Mouse (Mus musculus): ENCODE data around the gene Ces5a.
A peak's percentile ranks its signal among the peaks of the same experiment; 100 is the strongest.
"Not testable (repeated sequence)": the region's sequence is repeated elsewhere in the genome, so short reads cannot be mapped to it uniquely, and the experiment has no call there.

Gene Ces5a

GRCm38 (mm10) chr8:93535730-93536129, at the start of gene Ces5a:
TSS of gene Ces5a (minus strand) at chr8:93535830.
- DNase-seq (ENCODE audit: low spot score in 2 of 2), result no peak

GRCm38 (mm10) chr8:93572841-93573240, 37.2 kb upstream of the Ces5a start:
- DNase-seq (ENCODE audit: low spot score in 2 of 2), result no peak

GRCm38 (mm10) chr8:93572095-93572501, 36.5 kb upstream of the Ces5a start:
- DNase-seq (ENCODE audit: low spot score in 2 of 2), result peak in 1 of 2 experiments; percentile 13

DNA sequence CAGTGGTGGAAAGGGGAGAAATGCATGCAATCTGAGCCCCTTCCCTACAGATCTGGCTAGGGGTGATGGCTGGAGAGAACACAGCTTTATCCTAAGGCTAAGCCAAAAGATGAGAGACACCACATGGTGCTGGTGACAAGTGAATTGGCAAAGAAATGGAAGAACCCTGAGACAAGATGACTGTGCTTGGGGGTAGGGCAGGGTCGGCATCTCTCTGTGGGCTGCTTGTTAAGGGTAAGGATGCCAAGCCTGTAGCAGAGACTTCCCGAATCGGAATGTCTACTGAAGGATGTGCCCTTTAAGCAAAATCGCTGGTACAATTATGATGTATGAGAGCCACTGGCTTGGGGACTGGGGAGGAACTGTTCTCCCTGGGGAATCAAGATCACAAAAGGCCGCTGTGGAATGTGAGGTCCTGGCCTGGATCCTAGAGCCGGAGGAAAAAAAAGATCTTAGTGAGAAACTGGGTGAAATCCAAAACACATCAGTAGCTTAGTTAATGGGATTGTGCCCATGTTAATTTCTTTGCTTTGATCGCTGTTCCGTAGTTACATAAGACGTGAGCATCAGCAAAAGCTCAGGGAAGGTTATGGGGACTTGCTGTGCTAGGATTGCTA, 35.8 kb upstream of the Ces5a start:
- peak; percentile 81 to 82 for DNase-seq (ENCODE audit: low spot score in 2 of 2)

- peak in 1 of 2 experiments; percentile 16 for DNase-seq (ENCODE audit: low spot score in 2 of 2)
Observed at GRCm38 (mm10) chr8:93570186-93570530, 34.5 kb upstream of the Ces5a start.

- DNase-seq (ENCODE audit: low spot score in 2 of 2), result peak; percentile 81 to 86
Observed at GRCm38 (mm10) chr8:93569311-93570185, 33.9 kb upstream of the Ces5a start.

DNA sequence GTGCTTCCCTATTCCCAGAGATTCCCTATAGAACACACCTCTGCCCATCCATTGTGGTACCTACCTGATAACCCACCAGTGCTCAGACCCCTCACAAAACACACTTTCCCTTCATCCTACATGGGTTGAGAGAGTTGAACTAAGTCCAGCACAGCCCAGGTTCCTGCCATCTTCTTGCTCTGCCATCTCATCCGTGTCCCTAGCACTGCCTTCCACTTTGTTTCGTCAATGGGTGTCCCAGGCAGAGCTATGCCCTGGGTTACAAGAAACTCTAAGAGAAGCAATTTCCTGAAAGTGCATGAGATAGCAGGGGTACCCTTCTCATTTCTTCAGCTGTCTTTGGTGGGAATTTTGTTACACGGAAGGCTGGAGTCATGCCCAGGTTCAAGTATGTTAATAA, 33.0 kb upstream of the Ces5a start:
- DNase-seq (ENCODE audit: low spot score in 2 of 2), result no peak

DNA sequence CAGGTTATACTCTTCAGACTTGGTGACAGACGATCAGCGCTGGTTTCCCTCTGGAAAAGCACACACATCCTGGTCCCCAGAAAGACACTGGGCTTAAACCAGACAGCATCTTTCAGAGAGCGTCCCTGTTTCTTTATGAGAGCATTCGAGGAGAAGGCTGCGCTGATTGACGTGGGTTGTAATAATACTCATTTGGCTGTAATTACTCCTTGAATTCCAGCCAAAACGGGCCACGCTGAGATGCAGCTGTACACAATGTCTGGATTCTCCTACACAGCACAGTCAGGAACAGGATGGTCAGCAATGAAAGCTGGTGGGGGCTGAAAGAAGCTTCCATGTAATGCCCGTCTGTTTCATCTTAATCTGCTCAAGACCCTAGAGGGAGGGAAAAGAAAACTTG, 31.5 kb upstream of the Ces5a start:
- no peak for DNase-seq (ENCODE audit: low spot score in 2 of 2)

DNA sequence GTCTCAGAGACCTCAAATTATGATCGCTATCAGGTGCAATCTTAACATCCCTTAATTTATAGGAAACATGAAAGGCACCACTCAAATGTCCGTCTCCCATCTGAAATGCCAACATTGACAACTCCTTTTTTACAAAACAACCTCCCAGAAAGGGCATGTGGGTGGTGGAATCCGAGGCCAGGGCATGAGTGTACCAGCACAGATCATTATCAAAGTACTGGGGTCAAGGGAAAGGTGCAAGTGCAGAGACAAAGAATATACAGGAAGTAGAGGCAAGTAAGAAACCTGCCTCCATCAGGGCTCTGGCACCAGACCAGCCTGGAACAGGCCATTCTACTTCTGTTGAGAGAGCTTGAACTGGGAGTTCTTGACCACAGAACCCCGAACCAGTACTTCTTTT, 29.0 kb upstream of the Ces5a start:
- no peak for DNase-seq (ENCODE audit: low spot score in 2 of 2)

DNA sequence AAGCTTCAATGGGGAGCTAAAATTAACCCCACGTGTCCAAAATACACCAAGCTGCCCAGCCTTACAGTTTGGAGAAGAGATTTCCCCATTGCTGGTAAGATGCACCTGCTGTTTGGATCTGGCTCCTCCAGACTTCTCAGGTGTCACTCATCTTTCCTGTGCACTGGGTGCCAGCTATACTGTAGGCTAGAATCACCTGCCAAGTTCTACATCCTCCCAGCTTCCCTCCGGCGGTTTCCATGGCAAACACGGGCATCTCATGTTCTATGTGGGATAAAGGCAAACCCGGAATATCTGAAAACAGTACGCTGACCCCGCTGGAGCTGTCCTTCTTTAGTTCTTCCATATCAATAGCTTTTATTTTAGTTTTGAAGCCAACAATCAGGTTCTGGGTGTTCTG, 27.9 kb upstream of the Ces5a start:
- DNase-seq (ENCODE audit: low spot score in 2 of 2), result no peak

- no peak for DNase-seq (ENCODE audit: low spot score in 2 of 2)
Observed at GRCm38 (mm10) chr8:93562557-93563210, 27.1 kb upstream of the Ces5a start.

DNA sequence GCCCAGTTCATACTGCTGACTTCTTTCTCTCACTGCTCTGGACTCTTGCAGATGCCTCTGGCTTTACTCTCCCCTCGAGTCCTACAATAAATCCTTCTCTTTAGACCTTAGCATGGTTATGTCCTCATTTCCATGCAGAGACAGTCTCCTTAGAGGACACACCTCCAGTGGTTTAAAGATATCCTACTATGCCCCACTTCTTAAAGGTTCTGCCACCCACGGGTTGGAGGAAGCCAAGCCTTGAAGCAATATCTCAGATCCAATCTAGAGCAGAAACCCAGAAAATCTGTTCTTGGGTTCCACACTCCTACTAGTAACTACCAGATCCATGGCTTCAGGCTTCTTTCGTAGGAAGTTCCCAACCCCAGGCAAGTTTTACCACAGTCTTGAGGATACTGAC, 25.6 kb upstream of the Ces5a start:
- DNase-seq (ENCODE audit: low spot score in 2 of 2), result no peak

DNA sequence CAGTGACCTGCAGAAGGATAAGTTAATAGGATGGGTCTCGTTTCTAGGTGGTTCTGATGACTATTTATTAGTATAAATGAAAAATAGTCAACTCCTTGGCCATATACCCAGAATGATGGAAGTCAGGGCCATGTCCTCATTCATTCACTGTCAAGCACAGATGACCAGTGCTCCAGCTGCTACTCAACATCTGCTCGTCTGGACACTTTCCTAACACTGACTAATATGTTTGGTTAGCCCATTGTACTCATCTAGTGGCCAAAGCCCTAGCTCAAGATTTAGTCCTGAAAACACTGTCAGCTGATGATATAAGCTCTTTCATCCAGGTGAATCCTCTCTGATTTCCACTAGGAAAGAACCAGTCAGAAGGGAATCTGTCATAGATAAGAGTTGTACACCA, 24.1 kb upstream of the Ces5a start:
- DNase-seq (ENCODE audit: low spot score in 2 of 2), result peak; percentile 29 to 41

DNA sequence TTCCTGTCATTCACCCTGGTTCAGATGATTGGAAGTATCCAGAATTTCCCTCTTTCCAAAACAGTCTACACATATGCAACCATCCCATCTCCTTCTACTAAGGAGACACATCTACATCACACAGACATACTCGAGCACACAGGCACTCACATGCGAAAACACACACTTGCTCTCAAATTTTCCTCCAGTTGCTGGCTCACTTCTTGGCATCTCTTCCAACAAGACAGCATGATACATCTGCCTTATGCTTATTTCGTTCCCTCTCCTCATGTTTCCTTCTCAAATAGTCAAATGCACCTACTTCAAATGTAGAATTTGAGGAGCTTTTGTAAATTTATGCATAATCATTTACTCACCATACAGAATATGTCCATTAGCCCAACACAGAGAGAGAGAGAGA, 33.0 kb downstream of the Ces5a start:
- DNase-seq (ENCODE audit: low spot score in 2 of 2), result no peak

GRCm38 (mm10) chr8:93499437-93499836, 36.2 kb downstream of the Ces5a start:
- no peak for DNase-seq (ENCODE audit: low spot score in 2 of 2)

GRCm38 (mm10) chr8:93495330-93495729, 40.3 kb downstream of the Ces5a start:
- DNase-seq (ENCODE audit: low spot score in 2 of 2), result peak in 1 of 2 experiments; percentile 17

- DNase-seq (ENCODE audit: low spot score in 2 of 2), result no peak
Observed at GRCm38 (mm10) chr8:93488743-93489142, 46.9 kb downstream of the Ces5a start.

DNA sequence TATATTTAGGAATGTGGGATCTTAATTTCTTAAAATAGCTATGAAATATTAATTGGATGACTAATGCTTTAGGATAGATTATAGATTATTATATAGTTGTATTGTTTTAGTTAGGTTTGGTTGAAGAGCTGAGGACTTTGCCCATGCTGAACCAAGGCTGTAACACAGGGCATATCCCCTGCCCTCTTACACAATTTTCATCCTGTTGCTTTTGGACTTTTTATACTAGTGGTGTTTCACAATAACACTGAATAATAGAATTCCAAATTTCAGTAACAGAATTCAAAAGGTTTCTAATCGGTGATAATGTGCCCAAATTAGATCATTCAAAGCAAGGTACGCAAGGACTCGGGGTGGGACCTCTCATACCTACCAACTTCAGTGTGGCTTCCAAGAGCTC, 57.4 kb downstream of the Ces5a start:
- DNase-seq (ENCODE audit: low spot score in 2 of 2), result no peak

GRCm38 (mm10) chr8:93469733-93470132, 65.9 kb downstream of the Ces5a start:
- DNase-seq (ENCODE audit: low spot score in 2 of 2), result not testable (repeated sequence)

- DNase-seq (ENCODE audit: low spot score in 2 of 2), result no peak
Observed at GRCm38 (mm10) chr8:93454258-93454877, 81.3 kb downstream of the Ces5a start.
